ENCODE assay signal across 25 mouse cellular contexts in the genomic region with DNA sequence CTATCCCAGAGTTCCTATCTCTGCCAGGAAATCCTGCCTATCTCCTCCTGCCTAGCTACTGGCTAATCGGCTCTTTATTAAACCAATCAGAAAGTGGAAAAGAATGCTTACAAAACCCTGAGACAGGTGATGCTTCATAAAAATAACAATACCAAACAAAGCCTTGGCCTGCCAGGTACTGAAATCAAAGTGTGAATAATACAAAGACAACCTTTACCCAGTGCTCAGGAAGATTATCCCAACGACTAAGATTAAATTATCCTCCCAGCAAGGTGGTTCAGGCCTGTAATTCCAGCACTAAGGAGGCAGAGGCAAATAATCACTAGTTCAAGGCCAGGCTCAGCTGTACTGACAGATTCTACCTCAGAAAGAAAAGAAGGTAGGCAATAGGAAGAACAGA. TPM values are rescaled to one million over a fixed set of nuclear protein-coding genes. Genes with fewer than 3 reads are reported as not detected.
"Had no signal": no experiment of that assay in that cellular context is flagged by ENCODE, and none has a peak within 500 bp of the region (broad histone marks: within the 10 kb centered on the region; RNA-seq: fewer than 3 reads in every experiment).

No protein-coding gene starts in this region.

- ATAC-seq: midbrain, embryonic 16.5 days had no signal

- H3K4me1 ChIP-seq: midbrain, embryonic 10.5 days; midbrain, embryonic 12.5 days; neural tube, embryonic 13.5 days; neural tube, embryonic 15.5 days had no signal

- H3K9ac ChIP-seq: lung, embryonic 14.5 days; midbrain, embryonic 12.5 days; neural tube, embryonic 13.5 days; neural tube, embryonic 15.5 days had no signal

- H3K27me3 ChIP-seq: midbrain, embryonic 12.5 days; neural tube, embryonic 13.5 days; neural tube, embryonic 15.5 days had no signal

- H3K9me3 ChIP-seq: midbrain, embryonic 10.5 days; midbrain, embryonic 12.5 days; neural tube, embryonic 13.5 days; neural tube, embryonic 15.5 days had no signal

- H3K4me2 ChIP-seq: lung, embryonic 14.5 days; midbrain, embryonic 12.5 days; neural tube, embryonic 13.5 days; neural tube, embryonic 15.5 days had no signal

- DNase-seq: lung, adult 18-20 months; lung, embryonic 14.5 days; lung, postnatal 10 days; lung, postnatal 4 days; midbrain, embryonic 14.5 days; retina, postnatal 1 day; right cerebral cortex, adult 18-20 months; right cerebral cortex, postnatal 25 days; right cerebral cortex, postnatal 4 days; spleen, adult 18-20 months; thymus, adult 18-20 months; thymus, postnatal 14 days; thymus, postnatal 36 days had no signal

- H3K27ac ChIP-seq: midbrain, embryonic 10.5 days; midbrain, embryonic 12.5 days; neural tube, embryonic 13.5 days; neural tube, embryonic 15.5 days had no signal

- H3K36me3 ChIP-seq: midbrain, embryonic 12.5 days; neural tube, embryonic 15.5 days had no signal

- H3K4me3 ChIP-seq: midbrain, embryonic 10.5 days; midbrain, embryonic 12.5 days; myocyte; neural tube, embryonic 13.5 days; neural tube, embryonic 15.5 days had no signal

RNA-seq across cellular contexts. Expression of a gene that starts 54.3 kb away (rescaled TPM):
- polyA plus RNA-seq: lung, embryonic 14.5 days; lung, embryonic 16.5 days; midbrain, embryonic 10.5 days; midbrain, embryonic 12.5 days; midbrain, embryonic 14.5 days; midbrain, embryonic 16.5 days; myocyte; neural tube, embryonic 11.5 days; neural tube, embryonic 13.5 days; neural tube, embryonic 15.5 days; small intestine, adult 2 months; stomach, embryonic 14.5 days; stomach, embryonic 16.5 days; thymus, postnatal 0 days had no signal
